Mouse (Mus musculus): ENCODE measurements around the gene Steap3.

Steap3 gene

DNA sequence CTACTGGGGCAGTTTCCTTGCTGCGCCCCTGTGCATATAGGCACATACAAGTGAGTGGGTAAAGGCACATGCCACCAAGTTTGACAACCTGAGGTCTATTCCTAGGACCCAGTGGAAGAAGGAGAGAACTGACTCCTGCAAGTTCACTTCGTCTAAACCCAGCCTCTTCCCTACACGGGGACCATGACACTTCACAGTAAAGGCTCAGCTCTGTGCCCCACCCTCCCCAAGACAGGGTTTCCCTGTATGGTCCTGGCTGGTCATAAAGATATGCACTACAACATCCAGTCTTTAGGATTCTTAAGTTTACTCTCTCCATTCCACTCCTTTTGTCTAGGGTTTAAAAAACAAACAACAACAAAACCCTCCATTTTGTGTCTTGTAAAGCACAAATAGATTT lies 21.9 kb downstream of the Steap3 start:
- DNase-seq, result no peak

DNA sequence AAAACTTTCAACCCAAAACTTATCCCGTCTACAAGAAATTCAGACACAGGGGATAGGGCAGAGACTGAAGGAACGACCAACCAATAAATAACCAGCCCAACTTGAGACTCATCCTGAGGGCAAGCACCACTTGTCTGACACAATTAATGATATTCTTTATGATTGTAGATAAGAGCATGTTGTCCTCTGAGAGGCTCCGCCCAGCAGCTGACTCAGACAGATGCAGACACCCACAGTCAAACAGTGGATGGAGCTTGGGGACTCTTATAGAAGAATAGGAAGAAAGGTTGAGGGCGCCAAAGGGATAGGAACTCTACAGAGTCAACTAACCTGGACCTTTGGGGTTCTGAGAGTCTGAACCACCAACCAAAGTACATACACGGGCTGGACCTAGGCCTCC lies 22.7 kb downstream of the Steap3 start:
- DNase-seq, result no peak

DNA sequence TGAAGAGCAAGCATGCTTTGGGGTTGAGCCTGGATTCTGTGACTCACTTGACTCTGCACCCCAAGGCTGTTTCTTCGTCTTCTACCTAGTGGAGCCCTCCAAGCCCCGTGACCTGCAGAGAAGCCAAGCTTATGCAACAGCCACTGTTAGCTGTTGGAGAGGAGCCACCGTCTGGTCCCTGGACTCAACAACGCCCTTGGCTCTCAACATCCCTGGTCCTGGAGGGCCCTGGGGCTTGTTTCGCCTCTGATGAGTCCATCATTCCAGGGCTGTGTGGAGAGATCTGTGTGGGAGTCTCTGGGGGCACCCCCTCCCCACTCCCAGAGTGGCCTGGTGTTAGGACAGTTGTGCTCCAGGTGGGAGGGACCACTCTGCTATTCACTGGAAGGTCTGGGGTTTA lies 24.3 kb downstream of the Steap3 start:
- DNase-seq, result peak; percentile 42 to 52

DNA sequence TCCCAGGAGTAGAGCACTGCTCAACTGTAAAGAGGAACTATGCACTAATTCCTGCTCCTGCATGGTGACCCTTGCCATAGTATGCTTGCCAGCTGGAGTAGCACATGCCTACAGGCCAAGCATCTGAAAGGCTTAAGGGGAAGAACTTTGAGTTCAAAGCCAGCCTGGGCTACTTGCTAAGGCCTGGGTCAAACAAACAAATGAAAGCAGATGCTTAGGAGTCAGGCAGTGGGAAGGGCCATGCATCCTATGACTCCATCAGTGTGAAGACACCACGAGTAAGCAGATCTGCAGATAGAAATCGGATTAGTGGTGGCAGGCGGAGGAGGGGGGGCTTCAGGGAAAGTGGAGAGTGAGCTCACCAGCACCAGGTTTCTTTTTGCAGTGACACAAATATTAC lies 25.2 kb downstream of the Steap3 start:
- DNase-seq, result no peak

DNA sequence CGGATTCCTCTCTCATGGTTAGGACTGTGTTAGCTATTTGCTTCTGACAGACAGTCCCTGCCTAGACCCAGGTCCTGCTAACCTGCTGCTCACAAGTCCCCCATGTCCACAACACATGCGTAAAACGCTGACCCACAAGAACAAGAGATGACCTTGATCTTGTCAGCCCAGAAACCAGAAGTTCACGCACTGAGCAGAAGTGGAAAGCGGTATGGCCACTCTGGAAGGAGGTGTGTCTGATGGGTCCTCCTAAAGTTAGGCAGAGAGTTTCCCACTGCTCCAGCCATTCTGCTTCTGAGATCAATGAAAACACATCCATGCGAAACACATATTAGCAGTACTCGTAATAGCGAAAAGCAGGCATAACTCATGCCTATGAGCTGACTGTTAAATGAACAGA lies 25.6 kb downstream of the Steap3 start:
- no peak for DNase-seq

DNA sequence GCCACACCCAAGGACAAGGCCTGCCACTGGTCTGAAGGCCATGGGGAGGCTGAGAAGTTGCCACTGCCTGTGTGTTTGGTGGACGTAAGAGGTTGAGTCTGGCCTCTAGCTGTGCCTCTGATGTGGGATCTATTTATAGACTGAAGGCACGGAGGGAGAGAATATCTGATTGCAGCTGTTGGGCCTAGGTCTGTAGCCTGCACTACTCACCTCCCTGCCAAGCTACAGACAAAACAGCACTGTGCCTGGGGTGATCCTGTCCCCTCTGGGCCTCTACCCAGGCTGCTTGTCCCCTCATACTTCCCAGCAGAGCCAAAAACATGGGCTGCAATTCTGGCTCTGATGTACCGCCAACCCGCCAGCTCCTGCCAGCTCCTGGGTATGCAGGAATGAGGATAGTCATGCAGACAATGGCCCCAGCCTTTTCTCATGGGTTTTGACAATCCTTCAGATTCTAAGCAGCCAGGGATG lies 26.8 kb downstream of the Steap3 start:
- DNase-seq, result no peak

DNA sequence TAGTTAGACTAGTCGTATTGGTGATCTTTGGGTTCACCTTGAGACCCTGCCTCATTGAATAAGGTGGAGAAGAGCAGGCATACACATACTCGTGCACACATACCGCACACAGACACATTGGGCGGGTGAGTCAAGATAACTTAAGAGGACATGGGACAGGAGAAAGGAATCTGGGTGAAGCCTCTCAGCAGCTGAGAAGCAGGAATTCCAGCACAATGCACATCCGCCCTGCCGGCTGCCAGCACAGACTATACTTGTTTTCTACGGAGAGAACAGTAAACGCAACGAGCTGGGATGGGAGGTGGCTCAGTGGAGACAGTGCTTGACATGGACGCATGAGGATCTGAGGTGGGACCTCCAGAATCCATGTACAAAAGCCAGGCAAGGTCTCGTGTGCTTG lies 27.9 kb downstream of the Steap3 start:
- DNase-seq, result no peak

DNA sequence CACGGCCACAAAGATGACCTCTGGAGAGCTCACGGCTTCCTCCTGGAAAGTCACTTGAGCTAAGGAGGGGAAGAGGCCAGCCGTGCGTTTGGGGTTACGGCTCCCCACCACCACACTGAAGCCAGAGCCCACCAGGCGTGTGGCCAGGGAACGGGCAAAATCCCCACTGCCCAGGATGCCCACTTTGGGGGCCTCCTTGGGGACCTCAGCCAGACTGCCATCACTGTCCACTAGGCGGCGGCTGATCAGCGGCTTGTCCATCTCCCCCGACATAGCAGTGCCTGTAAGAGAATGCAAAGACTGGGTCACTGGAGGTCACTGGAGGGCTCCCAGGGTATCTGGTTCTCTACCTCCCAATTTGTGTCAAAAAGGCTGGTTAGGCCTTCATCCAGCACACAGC lies 28.5 kb downstream of the Steap3 start:
- no peak for DNase-seq

DNA sequence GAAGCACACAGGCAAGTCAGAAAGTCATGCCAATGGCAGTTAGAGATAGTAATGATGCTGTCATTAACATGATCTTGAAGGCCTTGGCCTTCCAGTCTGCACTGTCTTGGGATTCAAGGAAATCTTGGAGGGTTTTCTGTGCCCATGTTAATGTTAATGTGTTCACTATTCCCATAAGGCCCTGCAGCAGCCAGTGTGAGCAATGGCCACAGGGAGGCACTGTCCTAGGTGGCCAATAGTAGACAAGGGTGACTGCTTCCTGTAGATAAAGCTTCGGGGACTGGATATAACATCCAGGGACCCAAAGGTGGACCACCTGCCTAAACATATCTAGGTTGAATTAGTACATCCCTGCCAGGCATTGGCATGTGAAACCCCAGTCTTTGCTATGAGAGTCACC lies 35.4 kb downstream of the Steap3 start:
- DNase-seq, result no peak

DNA sequence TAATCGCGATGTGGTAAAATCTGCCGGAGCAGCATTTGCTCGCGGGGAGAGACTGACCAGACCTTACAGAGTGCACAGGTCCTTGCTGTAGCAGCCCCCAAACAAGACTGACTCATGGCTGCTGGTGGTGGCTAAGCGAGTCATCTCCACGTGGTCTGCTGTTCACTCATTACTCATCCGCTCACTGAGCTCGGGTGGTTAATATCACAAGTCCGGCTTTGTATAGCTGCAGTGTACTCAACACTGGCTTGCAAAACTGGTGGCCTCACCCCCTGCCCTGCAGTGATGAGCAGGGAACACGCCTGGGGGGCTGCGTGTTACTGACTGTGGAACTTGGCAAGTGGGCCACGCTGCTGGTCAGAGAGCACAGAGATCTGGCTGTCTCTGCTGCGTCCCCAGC lies 36.1 kb downstream of the Steap3 start:
- no peak for DNase-seq

DNA sequence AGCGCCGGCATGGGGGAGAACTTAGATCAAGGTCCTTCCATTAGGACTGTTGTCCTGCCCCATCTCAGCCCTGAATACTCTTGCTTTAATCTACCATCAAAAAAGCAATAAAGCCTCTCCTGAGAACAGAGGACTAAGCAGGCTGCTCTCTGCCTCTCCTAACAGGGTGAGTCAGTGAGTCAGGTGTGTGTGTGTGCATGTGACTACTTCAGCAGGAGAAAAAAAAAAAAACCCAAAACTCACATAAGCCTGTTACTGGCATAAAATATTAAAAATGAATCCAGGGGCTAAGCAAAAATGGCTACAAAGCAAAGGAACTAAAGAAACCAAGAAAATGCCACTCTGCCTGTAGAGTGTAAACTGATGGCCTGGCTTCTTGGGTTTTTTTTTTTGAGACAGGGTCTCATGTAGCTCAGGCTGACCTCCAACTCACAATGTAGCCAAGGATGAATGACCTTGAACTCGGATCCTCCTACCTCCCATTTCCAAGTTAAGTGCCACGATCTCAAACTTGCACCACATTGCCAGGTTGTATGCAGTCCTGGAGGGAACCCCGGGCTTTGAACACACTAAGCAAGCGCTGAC lies 36.8 kb downstream of the Steap3 start:
- DNase-seq, result no peak

DNA sequence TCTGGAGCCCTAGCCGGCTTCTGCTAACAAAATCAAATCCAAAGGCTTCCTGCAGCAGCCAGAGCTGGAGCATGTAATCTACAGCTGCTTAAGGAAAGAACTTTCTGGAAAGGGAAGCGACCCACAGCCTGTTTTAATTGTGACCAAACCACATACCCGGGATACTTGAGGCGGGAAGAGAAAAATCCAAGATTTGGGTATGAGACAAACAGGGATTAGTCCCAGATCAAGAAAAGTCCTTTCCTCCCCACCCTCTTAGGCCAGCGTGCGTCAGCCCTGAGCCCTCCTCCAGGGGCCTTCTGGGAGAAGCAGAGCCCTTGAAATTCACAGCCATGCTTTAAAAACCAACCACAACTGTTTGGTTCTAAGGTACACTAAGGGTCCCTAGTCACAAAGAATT lies 40.3 kb downstream of the Steap3 start:
- DNase-seq, result no peak

DNA sequence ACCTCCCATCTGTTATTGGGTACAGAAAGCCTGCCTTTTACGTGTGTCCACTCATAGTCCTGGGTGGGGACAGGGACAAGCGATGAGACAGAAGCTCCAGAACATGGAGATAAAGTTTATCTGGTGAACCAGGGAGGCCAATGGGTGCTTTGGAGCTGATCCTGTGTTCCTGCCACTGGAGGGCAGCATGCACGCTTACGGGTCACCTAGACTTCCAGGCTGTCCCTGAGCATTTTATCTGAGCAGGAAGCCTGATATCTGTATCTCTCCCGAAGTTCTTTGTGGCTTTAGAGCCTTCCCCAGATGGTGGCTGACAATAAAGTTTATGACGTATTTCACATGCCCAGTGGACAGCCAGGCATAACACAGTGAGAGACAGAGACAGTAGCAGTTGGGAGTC lies 41.2 kb downstream of the Steap3 start:
- DNase-seq, result peak; percentile 12 to 74

DNA sequence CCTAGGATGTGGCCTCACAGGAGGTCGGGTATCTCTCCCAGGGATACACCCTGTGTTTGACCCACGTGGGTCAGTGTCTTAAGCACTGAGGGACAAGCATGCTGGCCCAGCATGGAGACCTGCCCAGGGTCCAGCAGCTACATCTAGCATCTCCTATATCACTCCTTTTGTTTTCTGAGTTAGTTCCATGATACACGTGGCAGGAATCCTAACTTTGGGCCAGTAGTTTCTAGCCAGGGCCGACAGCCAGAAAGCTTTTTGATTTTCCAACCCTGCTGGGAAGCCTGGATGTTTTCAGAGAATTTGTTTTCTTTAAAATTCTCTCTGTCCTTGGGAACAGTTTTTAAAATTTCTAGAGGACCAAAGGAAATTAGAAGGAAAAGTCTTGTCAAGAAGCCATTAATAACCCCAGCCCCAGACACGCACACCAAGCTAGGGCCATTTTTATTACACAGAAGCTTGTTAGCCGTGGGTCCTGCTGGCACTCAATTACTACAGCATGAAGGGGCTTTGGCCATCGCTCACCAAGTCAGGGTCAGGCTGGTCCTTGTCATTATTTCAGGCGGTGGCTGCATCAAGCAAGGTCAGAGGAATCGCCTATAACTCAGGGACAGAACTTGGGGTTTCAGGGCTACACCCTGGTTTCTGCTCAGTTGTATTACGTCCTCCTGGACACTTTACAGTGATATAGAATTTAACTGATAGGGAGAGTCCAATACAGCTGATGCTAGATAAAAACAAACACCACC lies 42.6 kb downstream of the Steap3 start:
- DNase-seq, result no peak

DNA sequence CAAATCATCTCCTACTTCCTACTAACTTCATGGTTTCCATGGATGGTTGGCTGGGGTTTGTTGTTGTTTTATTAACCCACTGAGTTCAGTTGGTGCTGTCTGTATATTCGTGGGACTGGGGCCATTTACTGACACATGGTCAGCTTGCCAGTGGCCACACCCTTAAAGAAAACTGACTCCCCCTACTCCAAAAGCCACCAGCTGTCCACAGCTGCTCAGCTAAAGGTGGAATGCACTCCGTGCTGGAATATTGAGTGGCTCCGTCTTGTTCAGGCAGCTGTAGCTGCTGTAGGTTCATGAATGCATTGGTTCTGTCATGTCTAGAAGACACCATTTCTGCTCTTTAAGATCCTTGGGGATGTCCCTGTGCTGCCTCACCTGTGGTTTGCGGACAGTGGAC lies 48.9 kb downstream of the Steap3 start:
- DNase-seq, result no peak

DNA sequence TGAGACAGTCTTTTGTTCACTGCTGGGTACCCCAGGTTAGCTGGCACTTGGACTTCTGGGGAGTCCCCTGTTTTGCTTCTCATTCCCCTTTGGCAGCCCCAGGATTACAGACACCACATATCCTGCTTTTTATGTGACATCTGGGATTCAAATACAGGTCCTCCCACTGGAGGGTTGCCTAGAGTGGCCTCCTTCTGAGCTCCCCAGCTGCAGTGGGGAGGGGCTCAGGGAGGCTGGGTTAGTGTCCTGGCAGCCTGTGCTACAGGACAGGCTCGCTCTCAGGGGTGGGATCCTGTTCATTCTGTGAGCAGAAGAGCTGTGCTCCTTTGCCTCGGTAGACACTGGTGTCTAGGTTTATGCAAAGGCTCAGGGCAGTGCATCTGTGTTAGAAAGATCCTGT lies 51.2 kb downstream of the Steap3 start:
- no peak for DNase-seq

DNA sequence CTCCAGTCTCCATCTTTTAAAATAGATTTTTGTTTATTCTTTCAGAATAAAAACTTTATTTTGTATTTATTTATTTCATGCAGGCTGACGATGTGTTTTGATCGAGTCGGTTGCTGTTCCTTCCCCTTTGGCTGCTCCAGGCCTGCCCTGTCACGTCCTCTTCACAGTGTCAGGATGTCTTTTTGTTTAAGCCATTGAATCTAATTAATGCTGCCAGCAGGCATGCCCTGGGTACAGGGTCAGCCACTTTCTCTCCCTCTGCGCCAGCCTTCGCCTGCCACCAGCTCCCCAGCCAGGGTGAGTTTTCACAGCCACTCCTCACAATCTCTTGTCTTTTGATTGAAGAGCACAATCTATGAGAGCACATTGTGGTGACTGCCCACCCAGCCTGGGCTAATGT lies 51.7 kb downstream of the Steap3 start:
- no peak for DNase-seq

DNA sequence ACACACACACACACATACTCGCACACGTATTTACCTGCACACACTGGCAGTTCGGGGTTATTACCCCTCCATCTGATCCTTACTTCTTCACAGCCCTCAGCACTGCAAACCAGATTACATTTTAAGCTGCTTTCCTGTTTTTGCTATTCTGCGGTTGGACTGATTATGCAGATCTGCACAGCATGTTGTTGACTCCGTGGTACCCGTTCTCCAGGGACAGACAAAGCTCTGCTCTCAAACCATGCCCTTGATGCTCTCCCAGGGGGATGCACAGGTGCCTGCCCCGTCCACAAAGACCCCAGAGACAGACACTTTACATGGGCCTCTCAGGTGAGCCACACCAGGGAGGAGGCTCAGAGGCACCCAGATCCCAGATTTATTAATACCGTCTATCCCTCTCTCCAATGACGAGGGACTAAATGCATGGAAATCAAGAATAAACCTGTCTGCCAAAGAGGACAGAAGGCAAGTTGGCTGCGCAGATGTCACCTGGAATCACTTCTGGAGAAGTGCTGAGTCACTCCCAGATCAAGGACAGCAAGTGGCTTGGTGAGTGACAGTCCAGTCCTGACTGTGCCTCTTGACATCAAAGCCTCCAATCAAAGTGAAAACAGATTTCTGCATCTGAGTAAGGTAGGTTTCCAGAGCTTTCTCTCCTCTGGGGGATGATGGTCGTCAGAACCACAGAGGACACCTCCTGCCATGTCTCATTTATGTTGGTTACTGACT lies 63.8 kb downstream of the Steap3 start:
- no peak for DNase-seq

DNA sequence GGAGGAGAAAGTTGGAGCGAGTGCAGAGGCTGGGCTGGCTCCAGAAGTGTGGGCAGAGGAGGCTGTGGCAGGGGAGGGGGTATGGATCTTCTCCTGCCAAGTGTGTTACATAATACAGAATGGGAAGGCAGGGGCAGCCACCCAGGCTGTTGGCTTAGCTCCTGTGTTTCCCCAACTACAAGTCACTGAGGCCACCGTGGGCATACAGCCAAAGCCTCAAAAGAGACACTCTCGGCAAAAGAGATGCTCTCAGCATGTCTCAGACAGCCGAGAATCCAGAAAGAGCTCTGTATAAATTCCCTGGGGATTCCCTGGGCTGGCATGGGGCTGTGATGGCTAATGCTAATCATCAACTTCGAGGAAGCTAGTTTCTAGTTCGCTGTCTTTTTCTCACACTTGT lies 64.9 kb downstream of the Steap3 start:
- DNase-seq, result peak; percentile 12 to 23

DNA sequence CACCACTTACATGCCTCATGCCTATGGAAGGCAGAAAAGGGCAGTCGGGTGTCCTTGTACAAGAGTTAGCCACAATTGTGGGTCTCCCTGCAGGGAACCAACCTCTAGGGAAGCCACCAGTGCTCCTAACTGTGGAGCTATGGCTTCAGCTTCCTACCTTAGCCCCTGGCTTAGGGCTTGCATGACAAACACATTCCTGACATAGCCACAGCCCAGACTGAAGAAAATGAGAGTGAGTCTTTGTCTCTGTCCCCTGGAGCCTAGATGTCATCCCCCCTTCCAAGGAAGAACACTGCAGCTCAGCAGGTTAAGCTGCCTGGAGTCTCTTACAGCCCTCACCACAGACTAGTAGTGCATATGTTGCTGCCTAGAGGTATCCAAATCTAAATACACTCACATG lies 67.7 kb downstream of the Steap3 start:
- no peak for DNase-seq

DNA sequence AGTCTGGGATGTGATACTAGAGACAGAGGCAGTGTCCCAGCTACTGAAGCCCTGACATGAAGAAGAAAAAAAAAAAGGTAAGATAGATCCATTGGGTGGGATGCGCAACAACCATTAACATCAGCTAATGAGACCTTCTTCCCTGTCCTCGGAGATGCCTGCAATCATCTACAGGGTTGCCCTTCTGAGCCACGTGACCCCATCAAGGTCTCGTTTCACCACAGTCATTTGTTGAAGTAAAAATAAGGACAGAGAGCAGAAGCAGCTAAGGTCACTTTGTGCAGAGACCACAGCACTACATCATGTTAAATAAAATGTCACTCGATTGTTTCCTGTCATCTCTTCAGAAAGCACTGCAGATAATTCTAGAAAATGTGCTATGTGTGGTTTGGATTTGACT lies 68.7 kb downstream of the Steap3 start:
- no peak for DNase-seq

DNA sequence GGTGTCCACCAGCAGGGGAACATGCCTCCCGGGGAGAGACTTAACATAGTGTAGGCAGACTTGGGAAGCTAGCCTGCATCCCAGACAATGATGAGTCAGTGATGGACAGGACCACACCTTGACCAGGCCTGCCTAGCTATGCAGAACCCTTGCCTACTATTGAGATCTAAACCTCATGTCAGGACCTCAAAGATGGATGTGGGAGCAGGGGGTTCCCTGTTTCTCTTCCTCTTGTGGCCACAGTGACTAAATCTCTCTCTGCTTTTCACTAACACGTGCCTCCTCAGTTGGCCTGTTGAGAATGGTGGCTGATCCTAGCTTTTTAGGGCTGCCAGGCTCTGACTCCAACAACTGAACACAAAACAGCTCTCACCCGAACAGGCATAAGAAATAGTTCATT lies 70.0 kb downstream of the Steap3 start:
- no peak for DNase-seq

DNA sequence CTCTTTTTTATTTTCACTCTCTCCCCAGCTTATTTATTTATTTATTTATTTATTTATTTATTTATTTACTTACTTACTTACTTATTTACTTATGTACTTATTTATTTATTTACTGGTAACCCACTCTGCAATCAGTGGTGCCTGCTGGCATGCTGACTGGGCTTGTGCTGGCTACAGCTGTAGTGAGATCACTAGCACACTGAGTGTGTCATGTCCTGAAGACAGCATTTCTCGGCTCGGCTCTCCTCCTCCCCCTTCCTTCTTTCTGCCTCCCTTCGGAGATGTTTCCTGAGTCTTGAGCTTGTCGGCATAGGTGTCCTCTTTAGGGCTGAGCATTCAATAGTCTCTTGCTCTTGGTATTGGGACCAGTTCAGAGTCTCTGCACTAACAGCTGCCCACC lies 73.6 kb downstream of the Steap3 start:
- DNase-seq, result no peak

DNA sequence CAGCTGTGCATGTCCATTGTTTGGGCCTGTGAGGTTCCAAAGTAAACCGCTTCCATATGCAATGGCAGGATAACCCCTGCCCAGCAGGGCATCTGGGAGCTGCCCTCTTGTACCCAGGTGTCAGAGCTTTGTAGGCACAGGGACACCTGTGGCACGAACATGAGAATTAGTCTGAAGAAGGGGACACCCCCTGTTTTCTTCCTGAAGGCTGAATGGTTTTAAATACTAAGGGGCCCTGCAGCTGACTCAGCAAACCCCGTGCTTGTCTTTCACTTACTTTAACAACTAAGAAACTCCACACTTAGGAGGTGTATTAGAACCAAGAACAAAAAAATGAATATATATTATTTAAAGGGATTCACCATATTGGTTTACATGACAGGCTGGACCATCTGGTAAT lies 74.4 kb downstream of the Steap3 start:
- DNase-seq, result no peak
